Mouse (Mus musculus) heart, adult 2 months (tissue): ENCODE results near the gene Col12a1. TPM values are rescaled to one million over a fixed set of nuclear protein-coding genes. Genes with fewer than 3 reads are reported as not detected.

ENCODE experiments used
- DNase-seq, 2 experiments: peaks; one replicate each; pipeline ENCODE4 v3.0.0; 2021
- H3K27ac ChIP-seq: fragments of 200-600 bp; 2 replicates; pipeline ENCODE4 v1.8.1; 2022
- H3K27me3 ChIP-seq: fragments of 200-500 bp; 2 replicates; pipeline ENCODE4 v1.6.1; 2012; ENCODE audit warnings: mild to moderate bottlenecking, low read length, inconsistent platforms, mixed read lengths; ENCODE audit not compliant: control insufficient read depth, insufficient read depth
- H3K36me3 ChIP-seq: fragments of 200-500 bp; 2 replicates; pipeline ENCODE4 v1.6.1; 2012; ENCODE audit warnings: low read length, inconsistent platforms; ENCODE audit not compliant: control insufficient read depth, insufficient read depth
- H3K4me1 ChIP-seq: fragments of 200-500 bp; 2 replicates; pipeline ENCODE4 v1.6.1; 2011; ENCODE audit warnings: low read length; ENCODE audit not compliant: control insufficient read depth, insufficient read depth
- H3K4me3 ChIP-seq: fragments of 200-600 bp; 2 replicates; pipeline ENCODE4 v1.8.1; 2022
- H3K79me2 ChIP-seq: fragments of 200-500 bp; replicated peaks from 2 replicates; pipeline ENCODE4 v1.6.1; 2012; ENCODE audit warnings: mild to moderate bottlenecking, inconsistent platforms, low read length, moderate library complexity, mixed read lengths; ENCODE audit not compliant: control insufficient read depth, insufficient read depth
- H3K9ac ChIP-seq: fragments of 200-500 bp; 2 replicates; pipeline ENCODE4 v1.6.1; 2012; ENCODE audit warnings: low read depth, mild to moderate bottlenecking, control low read depth, inconsistent platforms, low read length, mixed read lengths
- CTCF ChIP-seq: fragments of 200-600 bp; IDR thresholded peaks from 2 replicates; pipeline ENCODE4 v1.8.1; 2022; ENCODE audit warnings: antibody characterized with exemption, mild to moderate bottlenecking, moderate library complexity
- EP300 ChIP-seq: fragments of 200-500 bp; IDR thresholded peaks from 2 replicates; pipeline ENCODE4 v1.6.1; 2011; ENCODE audit warnings: low read depth, low read length, control low read depth; ENCODE audit not compliant: insufficient read depth
- POLR2A ChIP-seq: fragments of 200-500 bp; IDR thresholded peaks from 2 replicates; pipeline ENCODE4 v1.6.1; 2011; ENCODE audit warnings: mild to moderate bottlenecking, low read depth, low read length, control low read depth; ENCODE audit not compliant: insufficient read depth
- WGBS: fragments of 180-500 bp; shearing (Covaris S2); methylation state at CpG from one replicate; pipeline ENCODE4 v1.1.7; 2018; 5-methylcytosine and 5-hydroxymethylcytosine counted together
- intact Hi-C: fragments of 180-260 bp; cut with DNase I; formaldehyde crosslinking; loops from one replicate; pipeline ENCODE4 v1.15.1; 2025
- polyA plus RNA-seq: library from polyadenylated mRNA; depleted of rRNA; stranded (reverse); fragments of >200 nt; gene quantifications from 2 replicates; pipeline ENCODE4 v1.2.3, GENCODE M21; 2012
- total RNA-seq, 2 experiments: library from RNA; stranded (reverse); gene quantifications; 2 replicates each; pipeline ENCODE4 v1.2.3; 2021

Gene Col12a1
- total and polyA plus RNA-seq, 3 experiments: 0.70 to 1.1 (median 0.96) TPM

DNA sequence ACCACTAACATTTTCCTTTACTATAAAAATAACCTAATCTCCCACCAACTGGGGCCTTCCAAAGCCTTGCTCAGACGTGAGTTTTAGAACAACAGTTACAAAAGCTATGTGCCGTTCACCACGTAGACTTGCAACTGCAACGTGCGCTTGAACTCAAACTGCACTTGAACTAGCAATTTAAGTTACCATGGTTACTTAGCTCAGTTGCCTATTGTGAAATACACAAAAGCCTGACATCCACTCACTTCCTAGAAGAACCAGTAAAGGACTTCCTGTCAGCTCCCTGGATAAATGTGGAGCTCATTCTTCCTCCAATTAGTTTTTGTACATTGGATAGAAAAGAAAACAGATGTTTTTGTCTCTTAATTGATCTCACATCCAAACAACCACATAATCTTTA, 112.9 kb downstream of the Col12a1 start:
- Histone ChIP-seq H3K4me1 (no peaks in the 10 kb centered on the region), H3K27ac (no peak overlapping the region), H3K4me3 (no peak overlapping the region), H3K36me3 (no peaks in the 10 kb centered on the region), H3K9ac (no peak overlapping the region), H3K27me3 (no peaks in the 10 kb centered on the region), H3K79me2 (no peaks in the 10 kb centered on the region)
- 43% methylated on average over 5 of the region's 5 CpGs for WGBS
- no peak for DNase-seq
- intact Hi-C loops: no loop called here
- TF ChIP-seq CTCF: no peak
- no peak for TF ChIP-seq POLR2A
- TF ChIP-seq EP300: no peak

DNA sequence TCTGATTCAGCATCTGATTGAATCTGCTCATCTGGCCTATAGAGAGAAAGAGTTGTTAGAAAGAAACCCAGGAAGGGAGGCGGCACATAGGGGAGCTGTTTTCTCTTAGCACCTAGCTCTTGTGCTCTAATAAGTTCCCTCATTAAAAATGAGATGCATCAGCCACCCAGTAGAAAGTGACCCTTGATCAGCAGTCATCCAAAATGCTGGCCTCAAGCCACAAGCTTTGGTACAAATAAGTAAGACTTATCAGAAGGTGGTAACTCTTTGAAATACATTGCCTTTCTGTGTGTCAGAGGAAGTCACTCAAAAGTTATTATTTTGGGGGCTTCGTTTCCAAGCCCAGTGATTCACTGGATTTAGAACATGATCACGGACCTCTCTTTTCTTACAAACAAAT, 114.1 kb downstream of the Col12a1 start:
- Histone ChIP-seq H3K9ac (no peak overlapping the region), H3K4me3 (no peak overlapping the region), H3K79me2 (no peaks in the 10 kb centered on the region), H3K27ac (no peak overlapping the region), H3K36me3 (no peaks in the 10 kb centered on the region), H3K4me1 (no peaks in the 10 kb centered on the region), H3K27me3 (no peaks in the 10 kb centered on the region)
- 93% methylated on average over 3 of the region's 3 CpGs for WGBS
- intact Hi-C loops: no loop called here
- DNase-seq: no peak
- TF ChIP-seq EP300: no peak
- TF ChIP-seq CTCF: no peak
- TF ChIP-seq POLR2A: no peak

DNA sequence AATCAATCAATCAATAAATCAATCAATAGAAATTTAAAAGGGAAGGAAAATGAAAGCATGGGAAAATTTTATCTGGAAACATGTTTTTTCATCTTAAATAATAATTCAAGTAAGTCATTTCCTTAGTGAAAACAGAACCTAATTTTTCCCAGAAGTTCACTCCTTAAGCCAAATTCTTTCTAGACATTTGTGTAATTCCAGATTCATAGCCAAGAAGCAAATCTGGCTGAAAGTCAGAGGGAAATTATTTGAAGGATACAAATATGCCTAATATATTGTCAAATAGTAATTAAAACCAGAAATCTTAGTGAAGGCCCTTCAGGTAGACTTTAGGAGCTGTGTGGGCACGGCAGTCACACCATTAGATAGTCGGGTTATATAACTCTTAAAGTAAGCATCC, 115.2 kb downstream of the Col12a1 start:
- intact Hi-C loops: no loop called here
- no peaks in the 10 kb centered on the region for H3K36me3 ChIP-seq

DNA sequence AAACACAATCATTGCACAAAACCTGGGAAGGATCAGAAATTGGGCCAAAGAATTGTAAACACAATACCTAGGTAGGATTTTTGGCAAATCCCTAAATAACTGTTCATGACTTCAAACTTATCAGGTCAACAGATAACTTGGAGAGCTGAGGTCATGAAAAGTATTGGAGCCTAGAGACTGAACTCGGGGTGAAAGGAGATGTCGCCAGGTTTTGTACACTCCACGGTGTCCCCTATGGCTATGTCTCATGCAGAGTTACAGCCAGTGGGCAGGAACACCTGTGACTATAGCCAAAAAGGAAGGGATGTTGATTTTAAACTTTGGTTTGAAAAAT, 118.4 kb downstream of the Col12a1 start:
- no peak for DNase-seq
- H3K4me1 ChIP-seq: no peaks in the 10 kb centered on the region
- no peak for TF ChIP-seq EP300
- TF ChIP-seq CTCF: no peak
- no peak for TF ChIP-seq POLR2A
- H3K79me2 ChIP-seq: no peaks in the 10 kb centered on the region
- H3K27ac ChIP-seq: no peak overlapping the region
- intact Hi-C loops: no loop called here
- no peak overlapping the region for H3K4me3 ChIP-seq
- 60% methylated on average over 3 of the region's 3 CpGs for WGBS
- H3K27me3 ChIP-seq: no peaks in the 10 kb centered on the region
- no peaks in the 10 kb centered on the region for H3K36me3 ChIP-seq
- H3K9ac ChIP-seq: no peak overlapping the region

More for the DNA sequence above, 115.2 kb downstream of the Col12a1 start:
- 83% methylated on average over 2 of the region's 2 CpGs for WGBS
- H3K4me1 ChIP-seq: no peaks in the 10 kb centered on the region
- no peak overlapping the region for H3K4me3 ChIP-seq
- no peaks in the 10 kb centered on the region for H3K79me2 ChIP-seq
- TF ChIP-seq EP300: no peak
- no peak for TF ChIP-seq CTCF
- TF ChIP-seq POLR2A: no peak
- no peak overlapping the region for H3K27ac ChIP-seq
- DNase-seq: no peak
- H3K9ac ChIP-seq: no peak overlapping the region
- H3K27me3 ChIP-seq: no peaks in the 10 kb centered on the region

- no peaks in the 10 kb centered on the region for H3K4me1 ChIP-seq
- 77% methylated on average over 20 of the region's 20 CpGs for WGBS
- no peaks in the 10 kb centered on the region for H3K79me2 ChIP-seq
- H3K27ac ChIP-seq: no peak overlapping the region
- H3K9ac ChIP-seq: no peak overlapping the region
- H3K4me3 ChIP-seq: no peak overlapping the region
- intact Hi-C loops: no loop called here
- H3K27me3 ChIP-seq: no peaks in the 10 kb centered on the region
- no peaks in the 10 kb centered on the region for H3K36me3 ChIP-seq
- TF ChIP-seq CTCF: no peak
- DNase-seq: no peak
Measured at GRCm38 (mm10) chr9:79599395-79600236, 119.0 kb downstream of the Col12a1 start.

- WGBS: 43% methylated on average over 1 of the region's 1 CpGs
- no peaks in the 10 kb centered on the region for H3K36me3 ChIP-seq
- H3K9ac ChIP-seq: no peak overlapping the region
- TF ChIP-seq CTCF (no peak), EP300 (no peak), POLR2A (no peak)
- H3K4me3 ChIP-seq: no peak overlapping the region
- no peak for DNase-seq
- no peaks in the 10 kb centered on the region for H3K4me1 ChIP-seq
- H3K27me3 ChIP-seq: no peaks in the 10 kb centered on the region
- H3K79me2 ChIP-seq: no peaks in the 10 kb centered on the region
- intact Hi-C loops: no loop called here
- H3K27ac ChIP-seq: no peak overlapping the region
Measured at GRCm38 (mm10) chr9:79598578-79598977, 120.1 kb downstream of the Col12a1 start.
